ENCODE assay signal across 8 mouse cellular contexts in genomic region chr13:92609486-92610310, GRCm38 (mm10). TPM values are rescaled to one million over a fixed set of nuclear protein-coding genes. Genes with fewer than 3 reads are reported as not detected.
DNase-seq lines count a peak whose midpoint lies in the region; ATAC-seq and TF ChIP-seq lines count a peak whose summit lies in the region.

No protein-coding gene starts in this region.

- H3K4me2 ChIP-seq in heart, postnatal 0 days (ENCODE audit: low read depth, low read length), result peak overlapping the region; percentile 84

- H3K79me2 ChIP-seq in macrophage (ENCODE audit: inconsistent target), result no peaks in the 10 kb centered on the region

- peak overlapping the region; percentile 84 for H3K9ac ChIP-seq in heart, postnatal 0 days (replicated peaks; ENCODE audit: low read depth, low read length)

- no peak for TF ChIP-seq EP300 in heart, postnatal 0 days (IDR thresholded peaks at IDR 0.05; ENCODE audit: low read depth)

- WGBS in heart, postnatal 0 days, result 4% methylated on average over 13 of the region's 13 CpGs
- WGBS in macrophage (ENCODE audit: missing documents), result 10% methylated on average over 13 of the region's 13 CpGs

- no peak for ATAC-seq in heart, postnatal 0 days (ENCODE audit: insufficient read depth, low read depth)

- H3K4me3 ChIP-seq in erythroblast, embryonic 14.5 days (replicated peaks), result peak overlapping the region; percentile 79
- H3K4me3 ChIP-seq in heart, postnatal 0 days (ENCODE audit: low read depth, low read length), result peak overlapping the region; percentile 84
- peak overlapping the region; percentile 80 for H3K4me3 ChIP-seq in macrophage (ENCODE audit: inconsistent target)

- peak overlapping the region; percentile 97 for H3K27ac ChIP-seq in heart, postnatal 0 days (ENCODE audit: low read depth)
- peak overlapping the region; percentile 77 for H3K27ac ChIP-seq in macrophage

- H3K4me1 ChIP-seq in erythroblast, embryonic 14.5 days (ENCODE audit: control insufficient read depth), result peaks cover 49% of the 10 kb centered on the region
- no peaks in the 10 kb centered on the region for H3K4me1 ChIP-seq in heart, postnatal 0 days (ENCODE audit: control insufficient read depth, insufficient read depth)

- peaks cover 19% of the 10 kb centered on the region for H3K36me3 ChIP-seq in erythroblast, embryonic 14.5 days (ENCODE audit: control insufficient read depth)
- no peaks in the 10 kb centered on the region for H3K36me3 ChIP-seq in heart, postnatal 0 days (replicated peaks; ENCODE audit: control insufficient read depth, insufficient read depth, low read length)
- no peaks in the 10 kb centered on the region for H3K36me3 ChIP-seq in macrophage (ENCODE audit: inconsistent target)

- no peaks in the 10 kb centered on the region for H3K27me3 ChIP-seq in erythroblast, embryonic 14.5 days (ENCODE audit: control insufficient read depth)
- H3K27me3 ChIP-seq in heart, postnatal 0 days (ENCODE audit: control insufficient read depth, insufficient read depth, low read length), result no peaks in the 10 kb centered on the region

- no peak for TF ChIP-seq CTCF in heart, postnatal 0 days (IDR thresholded peaks at IDR 0.05; ENCODE audit: low read depth)

- peak; percentile 58 for DNase-seq in CD4-positive, CD25-positive, alpha-beta regulatory T cell, adult 2 months (ENCODE audit: low read depth, low spot score)
- DNase-seq in adrenal gland, postnatal 10 days, result peak; percentile 66
- peak; percentile 60 for DNase-seq in heart, postnatal 0 days (ENCODE audit: low spot score)
- peak; percentile 71 for DNase-seq in kidney, postnatal 14 days
- peak; percentile 53 to 77 for DNase-seq in spleen, postnatal 4 days (ENCODE audit: low spot score in 2 of 2)
- no peak for DNase-seq in layer of hippocampus, postnatal 25 days (ENCODE audit: extremely low spot score in 1 of 2, low spot score in 1 of 2)

- no peaks in the 10 kb centered on the region for H3K9me3 ChIP-seq in erythroblast, embryonic 14.5 days (ENCODE audit: control insufficient read depth, low read length)
- H3K9me3 ChIP-seq in heart, postnatal 0 days (replicated peaks; ENCODE audit: control insufficient read depth, low read length), result no peaks in the 10 kb centered on the region

RNA-seq across cellular contexts. Expression of gene Serinc5, which starts 1.2 kb away (rescaled TPM):
- total RNA-seq in adrenal gland, postnatal 10 days (2021), result 10 to 100 TPM; 47.6 to 50.4 TPM
- polyA plus RNA-seq in erythroblast, embryonic 14.5 days (2012), result 0.56 and 0.58 TPM in 2 replicates
- 28.2 TPM in 2 replicates for total RNA-seq in heart, postnatal 0 days (2014; rRNA removed; ENCODE audit: low replicate concordance)
- 9.7 and 9.8 TPM in 2 replicates for polyA plus RNA-seq in heart, postnatal 0 days (2015; fragmentation: Nextera tagmentation; extraction: Ambion mirVana)
- 10 to 100 TPM in 9 of 26 experiments, 1 to 10 TPM in 17; 2.2 to 14.9 (median 6.5) TPM for total RNA-seq in macrophage (2018; cell fraction: chromatin; rRNA removed)
- 10 to 100 TPM in 9 of 26 experiments, 1 to 10 TPM in 17; 1.2 to 14.6 (median 5.7) TPM for total RNA-seq in macrophage (2018; cell fraction: cytosol; rRNA removed)
- total RNA-seq in macrophage (2018; cell fraction: nucleus; rRNA removed), result 10 to 100 TPM in 11 of 26 experiments, 1 to 10 TPM in 15; 2.8 to 23.5 (median 6.9) TPM
- polyA plus RNA-seq in macrophage (2018), result 3.1 to 9.9 TPM (median 5.8 TPM) in 3 replicates
- total RNA-seq in layer of hippocampus, postnatal 25 days (2021), result 10 to 100 TPM; 71.1 to 78.5 TPM

RNA-seq across cellular contexts. Expression of gene Spz1, which starts 33.7 kb away (rescaled TPM):
- not detected for total RNA-seq in adrenal gland, postnatal 10 days (2021)
- polyA plus RNA-seq in erythroblast, embryonic 14.5 days (2012), result not detected in 2 replicates
- total RNA-seq in heart, postnatal 0 days (2014; rRNA removed; ENCODE audit: low replicate concordance), result not detected in 2 replicates
- polyA plus RNA-seq in heart, postnatal 0 days (2015; fragmentation: Nextera tagmentation; extraction: Ambion mirVana), result not detected in 2 replicates
- not detected for total RNA-seq in macrophage (2018; cell fraction: chromatin; rRNA removed)
- not detected for total RNA-seq in macrophage (2018; cell fraction: cytosol; rRNA removed)
- not detected for total RNA-seq in macrophage (2018; cell fraction: nucleus; rRNA removed)
- polyA plus RNA-seq in macrophage (2018), result not detected in 3 replicates
- total RNA-seq in layer of hippocampus, postnatal 25 days (2021), result not detected

Comparison
In these comparisons a context has a peak if more than half of its experiments do, and no peak if none do; other contexts are left out.
1. DNase-seq: peak in CD4-positive, CD25-positive, alpha-beta regulatory T cell, adult 2 months (single experiment), adrenal gland, postnatal 10 days (single experiment), heart, postnatal 0 days (single experiment), kidney, postnatal 14 days (single experiment) and spleen, postnatal 4 days (2 of 2); none in layer of hippocampus, postnatal 25 days (0 of 2).
2. Peak in every context shown above with its lines, with median percentiles within 50 percentile points of each other: H3K4me3 ChIP-seq.